Mouse (Mus musculus): ENCODE results near the gene Sel1l2.

- no peak for TF ChIP-seq SIN3A (IDR thresholded peaks at IDR 0.05; ENCODE audit: low read length)
- no peak for TF ChIP-seq EP300 (IDR thresholded peaks at IDR 0.05; ENCODE audit: low read depth in 1 of 2, low read length in 2 of 2)
- no peak for TF ChIP-seq CTCF (IDR thresholded peaks at IDR 0.05 in 2 of 3, conservative IDR thresholded peaks at IDR 0.05 in 1 of 3; ENCODE audit: control insufficient read depth in 1 of 3, insufficient read depth in 1 of 3, low read depth in 2 of 3, low read length in 3 of 3, poor library complexity in 1 of 3, severe bottlenecking in 1 of 3)
- no peak for TF ChIP-seq MAZ (IDR thresholded peaks at IDR 0.05; ENCODE audit: low read depth, low read length)
These were observed 159.2 kb downstream of the Sel1l2 start for GRCm38 (mm10) chr2:140230295-140230694.
